Mouse (Mus musculus): Measurements from ENCODE around the gene Pick1. TPM values are rescaled to one million over a fixed set of nuclear protein-coding genes. Genes with fewer than 3 reads are reported as not detected.

Gene Pick1
- polyA plus RNA-seq, 1 experiment from 2014 or later = 29.5 TPM

GRCm38 (mm10) chr15:79271124-79271746 lies 42.3 kb downstream of the Pick1 start:
- no peak; the same call in 1 of the 2 replicates for ATAC-seq (replicated peaks; ENCODE audit: insufficient number of reproducible peaks, insufficient read depth, low FRiP score, low read depth)
- H3K27ac ChIP-seq = no peak overlapping the region
- H3K4me1 ChIP-seq (replicated peaks) = peaks cover 13% of the 10 kb centered on the region
- H3K4me2 ChIP-seq = peak overlapping the region; percentile 93
- H3K27me3 ChIP-seq = peaks cover 8% of the 10 kb centered on the region
- H3K4me3 ChIP-seq = peak overlapping the region; percentile 48
- H3K9me3 ChIP-seq (replicated peaks) = no peaks in the 10 kb centered on the region
- H3K36me3 ChIP-seq = no peaks in the 10 kb centered on the region
- H3K9ac ChIP-seq = no peak overlapping the region
- 16% methylated on average over 17 of the region's 17 CpGs for WGBS

DNA sequence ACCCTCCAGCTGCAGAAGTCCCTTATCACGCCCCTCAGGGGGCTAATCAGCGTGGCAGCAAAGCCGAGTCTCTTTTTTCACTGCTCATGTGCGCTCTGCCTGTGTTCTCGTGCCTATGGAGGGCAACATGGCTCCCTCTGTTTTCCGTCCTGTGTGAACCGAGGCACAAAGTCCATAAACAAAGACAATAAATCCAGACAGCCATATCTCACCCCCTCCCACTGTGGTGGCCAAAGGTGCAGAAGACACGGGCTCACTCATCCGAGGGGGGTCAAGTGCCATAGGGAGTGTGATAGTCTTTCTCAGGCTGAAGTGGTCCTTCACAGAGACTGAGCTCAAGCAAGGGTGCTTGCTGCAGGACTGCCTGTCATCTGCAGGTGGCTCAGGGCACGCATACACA lies 44.0 kb downstream of the Pick1 start:
- no peaks in the 10 kb centered on the region for H3K9me3 ChIP-seq (replicated peaks)
- no peak overlapping the region for H3K27ac ChIP-seq
- H3K4me2 ChIP-seq = no peak overlapping the region
- H3K9ac ChIP-seq = no peak overlapping the region
- 58% methylated on average over 10 of the region's 10 CpGs for WGBS
- H3K36me3 ChIP-seq = no peaks in the 10 kb centered on the region
- no peak for ATAC-seq (replicated peaks; ENCODE audit: insufficient number of reproducible peaks, insufficient read depth, low FRiP score, low read depth)
- peaks cover 13% of the 10 kb centered on the region for H3K4me1 ChIP-seq (replicated peaks)
- peaks cover 5% of the 10 kb centered on the region; the same call in 1 of the 2 replicates for H3K27me3 ChIP-seq
- no peak overlapping the region for H3K4me3 ChIP-seq

- H3K4me3 ChIP-seq = no peak overlapping the region
- H3K9ac ChIP-seq = no peak overlapping the region
- no peak for ATAC-seq (replicated peaks; ENCODE audit: insufficient number of reproducible peaks, insufficient read depth, low FRiP score, low read depth)
- no peaks in the 10 kb centered on the region for H3K27me3 ChIP-seq
- no peaks in the 10 kb centered on the region for H3K9me3 ChIP-seq (replicated peaks)
- no peak overlapping the region for H3K4me2 ChIP-seq
- H3K4me1 ChIP-seq (replicated peaks) = peaks cover 10% of the 10 kb centered on the region
- no peak overlapping the region for H3K27ac ChIP-seq
- no peaks in the 10 kb centered on the region for H3K36me3 ChIP-seq
- WGBS = 61% methylated on average over 10 of the region's 10 CpGs
Measured at GRCm38 (mm10) chr15:79277728-79278127, 48.8 kb downstream of the Pick1 start.

DNA sequence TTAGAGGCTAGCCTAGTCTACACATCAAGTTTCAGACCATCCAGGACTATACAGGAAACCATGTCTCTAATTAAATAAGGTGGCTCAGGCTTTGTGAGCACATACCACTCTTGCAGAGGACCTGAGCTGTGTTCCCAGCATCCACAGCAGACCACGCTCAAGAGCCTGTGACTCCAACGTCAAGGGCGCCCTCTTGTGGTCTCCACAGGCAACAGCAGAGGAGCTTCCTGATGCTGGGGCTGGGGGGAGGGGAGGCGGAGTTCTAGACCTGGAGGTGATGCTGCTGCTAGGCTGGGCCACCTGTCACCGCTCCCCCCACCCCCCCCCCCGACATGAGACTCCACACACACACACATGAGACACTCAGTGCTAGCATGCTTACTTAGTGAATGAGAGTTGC lies 51.2 kb downstream of the Pick1 start:
- ATAC-seq (replicated peaks; ENCODE audit: insufficient number of reproducible peaks, insufficient read depth, low FRiP score, low read depth) = no peak
- H3K9me3 ChIP-seq (replicated peaks) = no peaks in the 10 kb centered on the region
- peaks cover 10% of the 10 kb centered on the region for H3K4me1 ChIP-seq (replicated peaks)
- H3K4me3 ChIP-seq = no peak overlapping the region
- 32% methylated on average over 6 of the region's 6 CpGs for WGBS
- no peak overlapping the region for H3K9ac ChIP-seq
- H3K27ac ChIP-seq = no peak overlapping the region
- H3K4me2 ChIP-seq = no peak overlapping the region
- no peaks in the 10 kb centered on the region for H3K36me3 ChIP-seq
- H3K27me3 ChIP-seq = no peaks in the 10 kb centered on the region

DNA sequence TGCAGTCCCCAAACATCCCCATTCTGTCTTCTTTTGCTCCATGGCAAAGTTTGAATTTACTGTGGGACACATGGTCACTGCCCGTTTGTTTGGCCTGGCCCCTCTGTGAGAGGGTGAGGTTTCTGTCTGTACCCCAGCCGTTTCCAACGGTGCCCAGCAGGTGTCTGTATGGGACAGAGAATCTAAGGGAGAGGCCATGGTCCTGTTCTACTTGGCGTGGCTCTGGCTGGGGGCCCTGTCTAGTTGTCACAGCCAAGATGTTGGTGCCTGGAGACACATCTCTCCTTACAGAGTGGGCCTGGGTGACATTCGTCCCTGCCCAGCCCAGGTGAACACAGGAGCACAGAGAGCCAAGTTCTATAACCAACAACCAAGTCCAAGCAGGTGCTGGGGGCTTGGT lies 51.9 kb downstream of the Pick1 start:
- no peaks in the 10 kb centered on the region for H3K9me3 ChIP-seq (replicated peaks)
- H3K27ac ChIP-seq = no peak overlapping the region
- peak; percentile 28; the same call in 1 of the 2 replicates for ATAC-seq (replicated peaks; ENCODE audit: insufficient number of reproducible peaks, insufficient read depth, low FRiP score, low read depth)
- no peak overlapping the region for H3K9ac ChIP-seq
- 36% methylated on average over 5 of the region's 5 CpGs for WGBS
- H3K4me3 ChIP-seq = no peak overlapping the region
- no peaks in the 10 kb centered on the region for H3K36me3 ChIP-seq
- no peaks in the 10 kb centered on the region for H3K27me3 ChIP-seq
- H3K4me2 ChIP-seq = no peak overlapping the region
- peaks cover 10% of the 10 kb centered on the region for H3K4me1 ChIP-seq (replicated peaks)

DNA sequence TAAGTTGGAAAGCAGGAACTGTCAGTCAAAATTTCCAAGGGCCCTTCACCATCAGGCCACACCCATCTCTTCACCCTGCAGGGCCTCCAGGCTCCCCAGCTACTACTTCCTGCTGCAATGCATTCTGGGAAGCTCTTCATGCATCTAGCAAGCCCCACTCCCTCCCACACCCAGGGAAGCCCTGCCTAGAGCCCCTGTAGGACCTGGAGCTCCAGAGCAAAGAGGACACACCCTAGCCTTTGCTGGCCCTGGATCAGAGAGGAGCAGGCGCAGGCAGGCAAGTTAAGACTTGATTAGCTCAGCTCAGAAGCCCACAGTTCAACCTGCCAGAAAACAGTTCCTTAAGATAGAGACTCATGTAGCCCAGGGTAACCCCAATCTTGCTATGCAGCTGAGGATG lies 52.4 kb downstream of the Pick1 start:
- Histone ChIP-seq H3K4me2 (no peak overlapping the region), H3K9me3 (replicated peaks) (no peaks in the 10 kb centered on the region), H3K4me3 (no peak overlapping the region), H3K27me3 (no peaks in the 10 kb centered on the region), H3K4me1 (replicated peaks) (peaks cover 10% of the 10 kb centered on the region), H3K27ac (no peak overlapping the region), H3K36me3 (no peaks in the 10 kb centered on the region), H3K9ac (no peak overlapping the region)
- WGBS = 70% methylated on average over 1 of the region's 1 CpGs
- ATAC-seq (replicated peaks; ENCODE audit: insufficient number of reproducible peaks, insufficient read depth, low FRiP score, low read depth) = no peak

DNA sequence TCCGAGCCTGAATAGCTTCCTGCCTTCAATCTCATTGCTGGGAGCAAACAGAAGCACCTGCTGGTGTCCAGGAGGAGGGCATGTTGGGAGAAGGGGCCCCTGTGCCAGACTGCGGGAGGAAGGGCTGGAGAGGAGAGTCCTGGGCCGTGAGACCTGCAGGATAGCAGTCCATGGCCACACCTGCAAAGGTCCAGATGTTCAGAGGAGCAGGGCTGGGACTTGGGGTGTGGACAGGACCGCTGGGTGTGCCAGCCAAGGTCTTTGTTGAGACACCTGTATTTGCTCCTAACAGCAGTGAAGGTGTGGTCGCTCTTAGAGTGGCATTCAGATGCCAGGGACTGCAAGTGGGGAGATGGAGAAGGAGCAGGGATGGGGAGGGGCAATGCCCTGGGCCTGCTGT lies 53.5 kb downstream of the Pick1 start:
- no peaks in the 10 kb centered on the region for H3K36me3 ChIP-seq
- H3K9ac ChIP-seq = no peak overlapping the region
- H3K27ac ChIP-seq = no peak overlapping the region
- H3K4me2 ChIP-seq = no peak overlapping the region
- peaks cover 10% of the 10 kb centered on the region for H3K4me1 ChIP-seq (replicated peaks)
- no peak overlapping the region for H3K4me3 ChIP-seq
- no peaks in the 10 kb centered on the region for H3K9me3 ChIP-seq (replicated peaks)
- ATAC-seq (replicated peaks; ENCODE audit: insufficient number of reproducible peaks, insufficient read depth, low FRiP score, low read depth) = no peak
- no peaks in the 10 kb centered on the region for H3K27me3 ChIP-seq
- WGBS = 77% methylated on average over 5 of the region's 5 CpGs

GRCm38 (mm10) chr15:79283371-79283770 lies 54.4 kb downstream of the Pick1 start:
- Histone ChIP-seq H3K36me3 (no peaks in the 10 kb centered on the region), H3K27ac (no peak overlapping the region), H3K9ac (no peak overlapping the region), H3K4me1 (replicated peaks) (peaks cover 10% of the 10 kb centered on the region), H3K27me3 (no peaks in the 10 kb centered on the region), H3K4me2 (no peak overlapping the region), H3K9me3 (replicated peaks) (no peaks in the 10 kb centered on the region), H3K4me3 (no peak overlapping the region)
- ATAC-seq (replicated peaks; ENCODE audit: insufficient number of reproducible peaks, insufficient read depth, low FRiP score, low read depth) = no peak
- WGBS = 81% methylated on average over 4 of the region's 4 CpGs

GRCm38 (mm10) chr15:79285399-79285798 lies 56.4 kb downstream of the Pick1 start, which contains the start of gene Baiap2l2:
Gene Baiap2l2 (minus strand): TSS chr15:79285537.
- Histone ChIP-seq H3K4me2 (no peak within 1 kb of the TSS), H3K9ac (no peak within 1 kb of the TSS), H3K27me3 (no peaks in the 10 kb centered on the region), H3K27ac (no peak within 1 kb of the TSS), H3K36me3 (no peaks in the 10 kb centered on the region; the same call in 1 of the 2 replicates), H3K9me3 (replicated peaks) (no peaks in the 10 kb centered on the region), H3K4me1 (replicated peaks) (peaks cover 10% of the 10 kb centered on the region), H3K4me3 (no peak within 1 kb of the TSS)
- ATAC-seq (replicated peaks; ENCODE audit: insufficient number of reproducible peaks, insufficient read depth, low FRiP score, low read depth) = no peak
- 80% methylated on average over 10 of the region's 10 CpGs for WGBS

- H3K9ac ChIP-seq = no peak overlapping the region
- no peak for ATAC-seq (replicated peaks; ENCODE audit: insufficient number of reproducible peaks, insufficient read depth, low FRiP score, low read depth)
- H3K9me3 ChIP-seq (replicated peaks) = no peaks in the 10 kb centered on the region
- H3K4me1 ChIP-seq (replicated peaks) = peaks cover 5% of the 10 kb centered on the region; the same call in 1 of the 2 replicates
- H3K27me3 ChIP-seq = no peaks in the 10 kb centered on the region
- H3K4me3 ChIP-seq = no peak overlapping the region
- no peak overlapping the region for H3K4me2 ChIP-seq
- WGBS = 82% methylated on average over 7 of the region's 7 CpGs
- H3K36me3 ChIP-seq = no peaks in the 10 kb centered on the region; the same call in 1 of the 2 replicates
- H3K27ac ChIP-seq = no peak overlapping the region
Measured at GRCm38 (mm10) chr15:79286141-79286540, 57.2 kb downstream of the Pick1 start.

GRCm38 (mm10) chr15:79287091-79287490 lies 58.1 kb downstream of the Pick1 start:
- Histone ChIP-seq H3K27me3 (no peaks in the 10 kb centered on the region), H3K36me3 (no peaks in the 10 kb centered on the region; the same call in 1 of the 2 replicates), H3K27ac (no peak overlapping the region), H3K9me3 (replicated peaks) (no peaks in the 10 kb centered on the region), H3K4me3 (no peak overlapping the region), H3K9ac (no peak overlapping the region), H3K4me1 (replicated peaks) (peaks cover 3% of the 10 kb centered on the region; the same call in 1 of the 2 replicates), H3K4me2 (no peak overlapping the region)
- WGBS = 92% methylated on average over 7 of the region's 7 CpGs
- ATAC-seq (replicated peaks; ENCODE audit: insufficient number of reproducible peaks, insufficient read depth, low FRiP score, low read depth) = no peak

DNA sequence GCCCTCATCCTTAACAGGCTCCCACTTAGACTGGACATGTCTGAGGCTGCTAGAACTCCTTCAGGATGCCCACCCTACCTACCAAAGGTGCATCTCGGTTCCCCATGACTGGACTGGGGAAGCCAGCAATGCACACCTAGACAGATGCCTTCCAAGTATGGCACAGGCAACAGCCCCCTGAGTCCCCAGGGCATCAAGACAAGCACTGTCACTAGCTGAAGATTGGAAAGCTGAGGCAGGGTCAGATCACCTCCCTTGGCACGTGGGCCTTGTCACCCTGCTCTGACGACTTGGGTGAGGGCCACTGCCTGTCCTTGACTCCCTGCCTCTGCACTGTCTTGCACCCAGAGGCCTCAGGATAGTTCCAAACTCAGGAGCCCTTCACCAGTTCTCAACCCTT lies 59.4 kb downstream of the Pick1 start:
- Histone ChIP-seq H3K9me3 (replicated peaks) (no peaks in the 10 kb centered on the region), H3K9ac (no peak overlapping the region), H3K4me1 (replicated peaks) (peaks cover 3% of the 10 kb centered on the region; the same call in 1 of the 2 replicates), H3K36me3 (no peaks in the 10 kb centered on the region; the same call in 1 of the 2 replicates), H3K4me2 (no peak overlapping the region), H3K4me3 (no peak overlapping the region), H3K27ac (no peak overlapping the region), H3K27me3 (no peaks in the 10 kb centered on the region)
- ATAC-seq (replicated peaks; ENCODE audit: insufficient number of reproducible peaks, insufficient read depth, low FRiP score, low read depth) = no peak
- WGBS = 63% methylated on average over 3 of the region's 3 CpGs

Measured in heart, embryonic 15.5 days (tissue).